Mouse (Mus musculus) large intestine, adult 2 months (tissue): ENCODE results near the gene Arl4c. TPM values are rescaled to one million over a fixed set of nuclear protein-coding genes. Genes with fewer than 3 reads are reported as not detected.

Experiments used
- DNase-seq: peaks from one replicate; pipeline ENCODE4 v3.0.0-alpha.2; 2012; ENCODE audit warnings: low read depth, low spot score
- whole genome bisulfite sequencing: fragments of 180-500 bp; shearing (Covaris S2); methylation state at CpG from one replicate; pipeline ENCODE4 v1.1.7; 2018; 5-methylcytosine and 5-hydroxymethylcytosine counted together
- polyA plus RNA-seq: library from polyadenylated mRNA; depleted of rRNA; stranded (reverse); fragments of >200 nt; gene quantifications from 2 replicates; pipeline ENCODE4 v1.2.3, GENCODE M21; 2012

The Arl4c gene
- polyA plus RNA-seq, 1 experiment: 2.0 TPM

- DNase-seq: no peak
- WGBS: 86% methylated on average over 3 of the region's 3 CpGs
These were observed 40.8 kb downstream of the Arl4c start for GRCm38 (mm10) chr1:88661209-88661608.

- no peak for DNase-seq
- 16% methylated on average over 6 of the region's 6 CpGs for WGBS
These were observed 43.6 kb downstream of the Arl4c start for GRCm38 (mm10) chr1:88658290-88658857.

- WGBS: 79% methylated on average over 5 of the region's 5 CpGs
- DNase-seq: no peak
These were observed 45.9 kb downstream of the Arl4c start for GRCm38 (mm10) chr1:88656096-88656480.

- WGBS: 48% methylated on average over 3 of the region's 3 CpGs
- no peak for DNase-seq
These were observed 46.4 kb downstream of the Arl4c start for GRCm38 (mm10) chr1:88655473-88656095.

GRCm38 (mm10) chr1:88654521-88655472 lies 47.2 kb downstream of the Arl4c start:
- WGBS: 53% methylated on average over 9 of the region's 9 CpGs
- DNase-seq: no peak

- WGBS: 92% methylated on average over 7 of the region's 7 CpGs
- DNase-seq: no peak
These were observed 48.2 kb downstream of the Arl4c start for GRCm38 (mm10) chr1:88653614-88654520.

GRCm38 (mm10) chr1:88652682-88653081 lies 49.3 kb downstream of the Arl4c start:
- WGBS: 60% methylated on average over 8 of the region's 8 CpGs
- DNase-seq: no peak

GRCm38 (mm10) chr1:88651668-88652067 lies 50.4 kb downstream of the Arl4c start:
- WGBS: 78% methylated on average over 9 of the region's 9 CpGs
- no peak for DNase-seq

GRCm38 (mm10) chr1:88648742-88649141 lies 53.3 kb downstream of the Arl4c start:
- DNase-seq: no peak
- 90% methylated on average over 4 of the region's 4 CpGs for WGBS

- DNase-seq: no peak
- WGBS: 34% methylated on average over 3 of the region's 3 CpGs
These were observed 56.4 kb downstream of the Arl4c start for GRCm38 (mm10) chr1:88645599-88646119.

- WGBS: 92% methylated on average over 5 of the region's 5 CpGs
- no peak for DNase-seq
These were observed 57.6 kb downstream of the Arl4c start for GRCm38 (mm10) chr1:88644417-88644816.

GRCm38 (mm10) chr1:88643181-88643823 lies 58.7 kb downstream of the Arl4c start:
- DNase-seq: no peak
- WGBS: 73% methylated on average over 5 of the region's 5 CpGs

GRCm38 (mm10) chr1:88642735-88643134 lies 59.3 kb downstream of the Arl4c start:
- 80% methylated on average over 4 of the region's 4 CpGs for WGBS
- no peak for DNase-seq

- DNase-seq: no peak
- WGBS: 73% methylated on average over 2 of the region's 2 CpGs
These were observed 60.3 kb downstream of the Arl4c start for GRCm38 (mm10) chr1:88641678-88642215.

GRCm38 (mm10) chr1:88641194-88641593 lies 60.8 kb downstream of the Arl4c start:
- DNase-seq: no peak
- WGBS: 89% methylated on average over 3 of the region's 3 CpGs

GRCm38 (mm10) chr1:88639432-88640281 lies 62.4 kb downstream of the Arl4c start:
- no peak for DNase-seq
- WGBS: 31% methylated on average over 10 of the region's 10 CpGs

- 30% methylated on average over 4 of the region's 4 CpGs for WGBS
- peak; percentile 59 for DNase-seq
These were observed 63.4 kb downstream of the Arl4c start for GRCm38 (mm10) chr1:88638622-88639021.
